Mouse (Mus musculus): ENCODE data around the gene Timp3.

- TF ChIP-seq CTCF (IDR thresholded peaks at IDR 0.05): no peak
- TF ChIP-seq POLR2A (IDR thresholded peaks at IDR 0.05; ENCODE audit: insufficient read depth, low read depth, low read length): no peak
- no peak for TF ChIP-seq EP300 (IDR thresholded peaks at IDR 0.05; ENCODE audit: insufficient read depth, low read depth, low read length)
Measured at GRCm38 (mm10) chr10:86398347-86398720, 98.2 kb downstream of the Timp3 start.

All from heart, adult 2 months (tissue).